Mouse (Mus musculus): ENCODE results near the gene Uxs1.
A peak's percentile ranks its signal among the peaks of the same experiment; 100 is the strongest.

Uxs1 gene

DNA sequence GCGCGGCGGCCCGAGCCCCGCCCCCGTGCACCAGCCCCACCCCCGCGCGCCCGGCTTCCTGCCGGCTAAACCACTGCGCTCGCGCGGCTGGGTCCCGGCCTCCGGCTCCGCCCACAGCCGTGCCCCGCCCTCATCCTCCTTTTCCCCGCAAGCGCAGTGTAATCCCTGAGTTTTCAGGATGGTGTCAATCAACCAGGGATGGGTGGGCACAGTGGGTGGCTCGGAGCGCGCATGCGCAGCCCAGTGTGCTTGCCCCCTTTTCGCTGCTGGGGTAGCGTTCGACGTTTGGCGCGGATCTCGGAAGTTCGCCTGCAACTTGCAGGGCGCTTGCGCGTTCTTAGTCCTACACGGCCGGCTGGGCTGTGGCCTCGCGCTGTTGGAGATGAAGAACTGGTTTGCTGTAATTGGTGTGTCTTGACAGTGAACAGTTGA, at the start of gene Uxs1:
Gene Uxs1 (minus strand): TSS at position 38 of the 432 bp plus-strand sequence.
- peak; percentile 96 to 99 for DNase-seq (ENCODE audit: low spot score in 2 of 2)

DNA sequence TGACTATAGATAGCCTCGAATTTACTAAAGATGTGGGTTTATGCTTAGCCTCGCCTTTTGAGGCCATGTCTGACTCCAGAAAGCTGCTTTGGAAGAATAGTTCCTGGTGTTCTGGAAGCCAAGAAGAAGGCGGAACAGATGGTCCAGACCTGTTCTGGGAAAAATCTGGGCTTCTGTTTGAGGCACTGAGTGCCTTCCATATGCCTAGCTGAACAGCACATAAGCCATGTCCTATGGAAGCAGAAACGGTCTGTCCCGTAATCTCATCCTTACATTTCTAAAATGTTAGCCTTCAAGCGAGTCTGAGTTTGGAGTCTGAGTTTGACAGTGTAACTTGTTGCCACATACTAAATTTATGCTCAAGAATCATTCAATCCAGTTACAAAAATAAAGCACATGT, 49.6 kb upstream of the Uxs1 start:
- DNase-seq (ENCODE audit: low spot score in 2 of 2): no peak

DNA sequence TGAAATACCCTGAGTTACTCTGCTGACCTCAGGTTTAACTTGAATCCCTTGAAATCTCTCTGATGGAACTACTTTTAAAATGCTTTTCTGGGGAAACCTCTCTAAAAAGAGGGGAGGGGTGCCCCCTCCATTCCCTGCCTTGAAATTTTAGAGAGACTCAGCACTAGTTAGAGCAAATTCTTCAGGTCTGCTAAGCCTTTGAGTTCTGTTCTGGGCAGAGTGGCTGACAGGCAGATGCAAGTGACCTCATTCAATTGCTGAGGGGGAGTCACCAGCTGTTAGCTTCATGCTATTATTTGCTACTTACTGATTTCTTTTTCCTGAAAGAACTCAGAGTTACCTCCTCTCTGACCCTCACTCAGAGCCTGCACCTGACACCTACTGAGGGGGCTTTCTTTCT, 43.5 kb upstream of the Uxs1 start:
- no peak for DNase-seq (ENCODE audit: low spot score in 2 of 2)

DNA sequence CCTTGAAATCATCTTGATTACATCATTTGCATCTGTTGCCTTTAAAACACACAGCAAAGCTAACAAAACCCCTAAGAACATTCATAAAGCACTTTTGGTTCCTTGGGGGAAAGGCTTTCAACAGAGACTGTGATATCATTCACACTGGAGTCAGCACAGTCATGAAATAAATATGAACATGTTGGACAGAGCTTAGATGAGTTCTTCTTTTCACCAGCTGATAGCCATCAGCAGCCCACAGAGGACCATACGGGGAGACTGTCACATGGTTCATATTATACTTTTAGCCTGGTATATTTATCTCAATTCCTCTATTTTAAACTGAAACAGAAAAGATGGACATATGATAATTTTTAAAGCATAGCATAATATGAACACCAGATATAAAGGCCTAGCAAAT, 40.9 kb upstream of the Uxs1 start:
- no peak for DNase-seq (ENCODE audit: low spot score in 2 of 2)

DNA sequence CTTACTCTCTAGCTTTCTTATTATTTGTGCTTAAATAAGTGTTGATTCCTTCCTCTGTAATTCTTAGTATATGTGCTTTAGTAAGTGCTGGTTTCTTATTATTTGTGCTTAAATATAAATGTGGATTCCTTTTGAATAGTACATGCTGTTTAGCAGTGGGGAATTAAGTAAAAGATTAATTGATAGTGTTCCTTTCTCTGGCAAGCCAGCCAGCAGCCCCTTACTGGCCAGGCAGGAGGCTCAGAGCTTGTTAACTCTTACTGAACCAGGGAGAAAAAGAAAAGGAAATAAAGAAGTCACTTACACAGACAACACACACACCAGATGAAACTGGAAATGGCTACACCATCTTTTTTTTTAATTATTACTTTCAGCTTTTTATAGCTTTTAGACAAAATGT, 37.2 kb upstream of the Uxs1 start:
- DNase-seq (ENCODE audit: low spot score in 2 of 2): no peak

DNA sequence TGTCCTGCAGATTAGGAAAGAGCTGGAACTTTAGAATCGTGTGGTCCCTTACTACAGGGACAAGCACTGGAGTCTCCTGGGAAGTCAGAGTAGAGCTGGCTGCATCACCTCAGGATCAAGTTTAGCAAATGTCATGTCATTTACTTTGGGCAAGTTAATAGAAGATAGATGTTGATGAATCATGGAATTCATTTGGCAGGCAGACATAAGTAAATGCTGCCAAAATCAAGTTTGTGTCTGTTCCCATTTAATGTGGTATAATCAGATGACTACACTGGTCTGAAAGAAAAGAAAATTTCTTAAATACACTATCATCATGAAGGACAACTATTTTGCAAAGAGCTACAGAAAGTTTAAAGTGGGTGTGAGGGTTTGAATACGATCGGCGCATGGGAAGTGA, 35.0 kb upstream of the Uxs1 start:
- no peak for DNase-seq (ENCODE audit: low spot score in 2 of 2)

DNA sequence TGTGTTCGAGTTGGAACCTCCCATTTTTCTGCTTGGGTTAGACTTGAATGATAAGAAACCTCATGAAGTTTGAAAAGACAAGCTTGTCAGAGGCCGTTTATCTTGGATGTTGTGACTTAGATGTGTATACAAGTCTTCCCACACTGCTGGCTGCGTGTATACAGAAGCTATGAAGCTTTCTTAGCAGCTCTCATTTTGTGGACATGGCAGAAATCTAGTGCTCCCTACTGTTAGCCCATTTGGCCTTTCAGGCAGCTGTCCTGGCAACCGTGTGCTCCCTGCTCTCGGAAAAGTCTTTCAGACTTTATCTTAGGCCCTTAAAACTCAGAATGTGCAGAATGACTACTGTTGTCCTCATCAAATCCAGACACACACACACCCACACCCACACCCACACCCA, 31.4 kb upstream of the Uxs1 start:
- DNase-seq (ENCODE audit: low spot score in 2 of 2): no peak

DNA sequence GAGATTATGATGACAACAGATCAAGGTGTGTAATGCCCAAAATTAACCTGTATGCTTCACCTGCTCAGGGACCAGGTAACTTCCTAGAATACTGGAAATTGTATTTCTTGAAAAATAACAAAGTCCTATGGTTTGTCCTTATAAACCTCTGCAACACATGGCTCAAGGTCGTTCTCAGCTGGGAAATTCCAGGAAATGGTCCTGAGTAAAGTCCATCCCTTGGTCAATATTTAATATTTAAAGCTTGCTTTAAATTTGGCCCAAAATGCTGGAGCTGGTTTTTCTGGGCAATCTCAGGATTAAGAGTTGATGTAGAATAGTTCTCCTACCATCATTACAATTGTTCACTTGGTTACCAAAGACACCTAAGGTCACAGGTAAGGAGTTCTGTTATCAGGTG, 30.1 kb upstream of the Uxs1 start:
- no peak for DNase-seq (ENCODE audit: low spot score in 2 of 2)

DNA sequence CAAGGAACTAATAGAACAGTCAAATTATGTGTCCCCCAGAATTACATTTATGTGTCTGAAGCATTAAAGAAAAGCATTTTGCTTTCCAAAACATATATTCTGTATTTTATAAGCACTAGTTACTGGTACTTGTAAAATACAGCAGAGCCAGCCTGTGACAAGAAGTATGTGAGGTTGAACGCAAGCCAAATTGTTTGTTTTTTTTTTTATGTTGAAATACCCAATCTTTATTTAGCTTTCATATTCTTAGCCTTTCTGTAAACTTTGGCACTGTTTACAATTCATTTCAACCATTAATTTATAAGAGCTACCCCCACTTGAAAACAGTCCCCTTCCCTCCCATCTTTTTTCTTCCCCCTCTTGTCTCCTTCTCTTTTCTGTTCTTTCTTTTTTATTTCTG, 28.0 kb upstream of the Uxs1 start:
- DNase-seq (ENCODE audit: low spot score in 2 of 2): no peak

DNA sequence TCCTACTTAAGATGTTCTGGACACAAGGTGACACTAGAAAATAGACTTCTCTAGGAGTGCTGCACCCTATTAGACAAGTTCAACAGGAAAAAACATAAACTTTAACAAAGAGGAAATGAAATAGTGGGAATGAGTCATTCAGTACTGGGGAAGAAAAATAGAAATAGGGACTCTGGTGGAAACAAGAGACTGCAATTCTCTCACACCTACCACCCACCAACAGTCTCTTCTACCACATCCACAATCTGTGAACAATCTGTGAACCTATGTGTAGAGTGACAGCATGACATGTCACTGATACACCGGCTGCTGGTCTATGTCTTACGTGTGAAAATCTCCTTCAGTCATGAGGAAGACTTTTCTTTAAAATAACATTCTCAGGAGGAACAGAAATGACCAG, 15.8 kb upstream of the Uxs1 start:
- DNase-seq (ENCODE audit: low spot score in 2 of 2): no peak

DNA sequence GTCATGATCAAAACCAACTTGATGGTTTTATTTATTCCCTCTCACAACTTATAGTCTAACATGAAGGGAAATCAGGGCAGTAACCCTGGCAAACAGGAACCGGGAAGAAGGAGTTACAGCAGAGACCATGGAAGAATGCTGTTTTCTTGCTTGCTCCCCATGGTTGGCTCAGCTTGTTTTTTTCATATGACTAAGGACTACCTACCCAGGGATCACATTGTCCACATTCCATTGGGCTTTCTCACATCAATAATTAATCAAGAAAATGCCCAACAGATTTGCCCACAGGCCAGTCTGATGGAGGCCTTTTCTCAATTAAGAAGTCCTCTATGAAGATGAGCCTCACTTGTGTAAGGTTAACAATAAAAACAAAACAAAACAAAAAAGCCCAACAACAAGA, 9.6 kb upstream of the Uxs1 start:
- DNase-seq (ENCODE audit: low spot score in 2 of 2): no peak

DNA sequence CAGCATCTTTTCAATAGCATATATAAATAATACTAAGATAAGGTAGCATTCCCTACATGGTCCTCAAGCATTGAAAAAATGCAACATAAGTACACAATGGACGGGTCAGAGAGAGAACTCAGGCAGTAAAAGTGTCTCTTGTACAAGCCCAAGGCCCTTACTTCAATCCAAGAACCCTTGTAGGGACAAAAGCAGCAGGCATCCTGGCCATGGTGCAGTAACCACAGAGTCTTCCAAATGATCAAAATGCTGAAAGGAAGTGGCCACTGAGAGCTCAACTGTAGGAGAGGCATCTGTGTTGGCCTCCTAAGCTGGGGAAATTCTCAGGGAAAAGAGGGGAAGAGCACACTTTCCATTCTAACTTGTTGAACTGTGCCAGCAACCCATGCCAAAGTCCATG, 2.5 kb upstream of the Uxs1 start:
- DNase-seq (ENCODE audit: low spot score in 2 of 2): no peak

DNA sequence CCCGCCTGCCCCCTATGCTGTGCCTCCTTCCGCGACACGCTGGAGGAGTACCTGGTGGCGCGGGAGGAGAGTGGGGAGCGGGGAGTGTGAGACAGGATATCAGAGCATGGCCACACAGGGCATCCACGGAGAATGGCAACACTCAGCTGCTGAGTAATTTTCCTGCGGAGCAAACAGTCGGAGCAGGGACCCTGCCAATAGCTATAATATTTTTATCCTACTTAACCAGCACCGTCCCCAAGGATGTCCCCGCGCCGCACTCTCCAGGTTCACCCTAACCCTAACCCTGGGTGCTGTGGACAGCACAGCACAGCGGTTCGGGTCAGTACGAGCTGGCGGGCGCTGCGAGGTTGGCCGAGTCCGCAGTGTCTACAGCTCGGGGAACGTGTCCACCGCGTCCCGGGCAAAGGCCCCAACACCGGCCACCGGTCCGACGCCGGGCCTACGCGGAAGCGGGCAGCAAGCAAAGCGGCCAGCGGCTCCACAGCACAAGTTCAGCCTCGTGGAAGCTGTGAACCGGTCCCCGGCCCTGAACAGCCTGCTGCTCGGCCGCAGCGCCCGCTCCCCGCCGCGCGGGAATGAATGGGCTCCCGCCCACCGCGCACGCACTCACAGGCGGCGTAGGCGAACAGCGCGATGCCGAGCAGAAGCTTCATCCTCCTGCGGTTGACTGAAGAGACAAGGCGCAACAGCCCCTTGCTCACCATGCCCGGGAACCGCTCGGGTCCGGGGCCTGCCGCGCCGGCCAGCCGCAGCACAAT, 418 bp downstream of the Uxs1 start:
- DNase-seq (ENCODE audit: low spot score in 2 of 2): peak in 1 of 2 experiments; percentile 59

DNA sequence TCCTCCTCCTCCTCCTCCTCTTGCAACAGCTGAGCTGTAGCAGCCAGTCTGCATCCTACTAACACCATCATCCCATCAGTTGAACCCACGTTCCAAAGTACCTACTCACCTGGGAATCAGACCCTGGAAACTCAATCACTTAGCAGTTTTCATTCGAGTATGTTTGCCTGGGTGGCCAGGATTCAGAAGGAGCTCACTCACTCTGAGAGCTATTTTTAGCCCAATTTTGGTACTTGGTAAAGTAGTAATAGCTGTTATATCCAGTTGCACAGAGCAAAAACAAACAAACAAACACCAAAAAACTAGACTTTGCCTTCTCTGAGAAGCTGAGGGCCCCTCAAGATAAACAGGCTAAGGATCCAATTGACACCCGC, 985 bp downstream of the Uxs1 start:
- no peak for DNase-seq (ENCODE audit: low spot score in 2 of 2)

DNA sequence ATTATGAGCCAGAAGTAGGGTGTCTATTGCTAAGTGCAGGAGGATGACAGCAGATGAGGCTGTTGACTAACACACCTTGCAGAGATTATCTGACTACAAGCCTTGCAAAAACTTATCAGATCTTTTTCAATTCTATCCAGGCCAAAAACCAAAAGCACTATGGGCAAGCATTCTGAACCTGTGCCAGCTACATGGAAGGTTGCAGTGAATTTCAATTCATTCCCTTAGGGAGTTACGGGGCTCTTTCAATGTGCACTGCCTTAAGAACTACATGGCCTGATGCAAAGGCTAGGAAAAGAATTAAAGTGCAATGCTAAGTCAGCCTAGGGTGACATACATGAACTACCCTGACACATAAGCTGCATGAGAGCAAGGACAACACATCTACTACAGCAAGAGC, 4.2 kb downstream of the Uxs1 start:
- DNase-seq (ENCODE audit: low spot score in 2 of 2): no peak

DNA sequence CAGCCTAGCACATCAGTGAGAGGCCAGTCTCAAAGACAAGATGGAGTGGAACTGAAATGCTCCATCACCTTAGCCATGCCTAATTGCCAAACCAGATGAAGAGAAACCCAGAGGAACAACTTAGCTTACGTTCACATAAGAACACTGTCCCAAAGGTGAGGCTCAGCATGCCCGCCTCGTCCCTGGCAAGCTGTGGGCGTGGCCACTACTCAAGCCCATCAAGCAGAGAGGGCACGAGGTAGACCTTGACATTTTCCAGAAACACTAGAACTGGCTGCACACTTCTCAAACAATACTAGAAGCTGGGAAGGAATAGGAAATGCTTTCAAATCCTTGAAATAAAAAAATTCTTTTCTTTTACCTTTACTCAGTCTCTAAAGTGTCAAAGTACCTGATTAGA, 5.0 kb downstream of the Uxs1 start:
- DNase-seq (ENCODE audit: low spot score in 2 of 2): no peak

DNA sequence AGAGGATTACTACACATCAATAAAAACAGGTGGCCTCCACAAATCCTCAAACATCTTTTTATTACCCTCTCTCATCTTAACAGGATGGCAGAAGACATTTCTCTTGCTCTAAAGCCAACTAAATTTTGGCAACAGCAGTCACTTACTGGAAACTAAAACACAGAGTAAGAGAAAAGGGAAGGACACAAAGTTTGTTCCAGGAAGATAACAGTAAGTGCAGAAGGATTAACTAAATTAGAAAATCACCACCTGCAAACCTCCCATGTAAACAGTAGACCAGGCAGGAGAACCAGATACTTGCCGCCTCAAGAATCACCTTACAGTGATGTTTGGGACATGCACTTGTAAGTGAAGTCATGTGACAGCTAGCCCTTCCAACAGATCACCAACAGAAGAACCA, 5.8 kb downstream of the Uxs1 start:
- no peak for DNase-seq (ENCODE audit: low spot score in 2 of 2)

DNA sequence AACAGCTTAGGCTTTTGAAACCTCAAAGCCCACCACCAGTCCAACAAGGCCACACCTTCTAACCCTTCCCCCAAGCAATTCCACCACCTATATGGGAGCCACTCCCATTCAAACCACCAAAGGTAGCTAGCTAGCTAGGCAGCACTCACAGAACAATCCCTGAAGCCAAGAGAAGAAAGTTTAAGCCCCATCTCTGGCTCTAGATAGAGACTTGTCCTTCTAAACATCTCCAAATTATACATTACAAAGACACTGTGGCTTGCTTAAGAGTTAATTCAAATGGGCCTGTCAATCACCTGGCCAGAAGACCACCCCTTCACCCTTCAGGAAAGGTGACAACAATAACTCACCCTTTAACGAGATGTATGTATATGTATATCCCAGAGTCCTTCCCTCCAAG, 7.0 kb downstream of the Uxs1 start:
- DNase-seq (ENCODE audit: low spot score in 2 of 2): no peak

DNA sequence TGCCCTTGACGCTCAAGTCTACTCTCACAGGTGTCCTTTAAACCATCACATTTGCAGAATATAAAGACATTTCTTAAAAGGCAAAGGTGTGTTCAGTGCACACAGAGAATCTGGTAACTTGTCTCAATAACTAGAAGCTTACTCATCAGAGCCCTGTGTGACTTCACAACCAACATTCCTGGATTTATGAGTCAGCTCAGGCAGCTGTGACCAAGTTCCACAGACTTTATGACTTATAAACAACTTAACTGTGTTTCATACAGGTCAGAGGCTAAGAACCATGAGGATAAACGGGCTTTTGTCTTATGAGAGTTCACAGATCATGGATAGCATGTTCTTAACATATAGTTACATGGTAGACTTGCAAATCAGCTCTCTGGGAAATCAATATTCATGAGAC, 8.5 kb downstream of the Uxs1 start:
- no peak for DNase-seq (ENCODE audit: low spot score in 2 of 2)

DNA sequence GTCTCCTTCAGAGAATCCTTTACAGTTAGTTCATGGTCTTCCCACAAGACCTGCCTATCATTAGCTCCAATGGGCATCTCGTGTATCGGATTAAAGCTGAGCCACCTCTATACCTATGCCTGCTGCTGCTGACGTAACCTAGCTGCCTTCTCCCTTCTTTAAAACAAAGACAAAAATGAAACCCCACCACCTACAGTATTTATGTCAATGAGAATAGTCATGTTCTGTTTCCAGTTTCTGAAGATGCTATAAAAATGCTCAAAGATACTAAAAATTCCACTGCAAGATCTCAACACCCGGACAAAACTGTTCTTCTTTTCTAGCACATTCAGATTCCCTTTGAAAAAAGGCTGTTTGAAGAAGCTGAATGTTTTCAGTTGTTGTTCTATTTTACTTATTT, 9.2 kb downstream of the Uxs1 start:
- DNase-seq (ENCODE audit: low spot score in 2 of 2): no peak

DNA sequence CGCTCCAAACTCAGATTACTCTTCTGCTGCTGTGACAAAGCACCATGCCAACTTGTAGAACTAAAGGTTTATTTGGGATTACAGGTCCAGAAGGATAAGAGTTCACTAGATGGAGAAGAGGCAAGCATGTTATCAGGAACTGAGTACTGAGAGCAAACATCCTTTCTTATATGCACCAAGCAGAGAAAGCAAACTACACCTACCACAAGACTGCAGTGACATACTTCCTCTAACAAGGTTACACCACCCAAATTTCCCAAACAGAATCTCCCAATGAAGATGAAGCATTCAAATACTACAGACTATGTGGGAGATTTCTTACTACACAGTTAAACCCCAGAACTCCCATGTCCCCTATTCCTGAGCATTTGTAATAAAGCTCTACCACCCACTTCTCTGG, 15.8 kb downstream of the Uxs1 start:
- no peak for DNase-seq (ENCODE audit: low spot score in 2 of 2)

DNA sequence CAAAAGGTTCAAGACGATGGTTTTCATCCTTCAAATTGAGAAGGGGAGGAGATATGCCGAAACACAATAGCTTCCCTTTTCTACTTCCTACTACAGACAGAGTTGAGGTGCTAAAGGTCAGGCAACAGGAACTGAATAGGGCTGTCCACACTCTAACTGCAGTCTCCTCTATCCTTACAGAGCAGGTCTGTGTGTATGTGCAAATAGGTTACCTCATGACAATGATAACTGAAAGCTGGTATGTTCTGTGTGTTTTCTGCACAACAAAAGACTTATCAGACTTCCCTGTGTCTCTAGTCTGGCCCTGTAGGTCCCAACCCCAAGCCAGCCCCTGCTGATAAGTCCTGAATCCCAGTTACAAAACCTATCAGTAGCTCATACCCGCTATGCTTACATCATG, 16.5 kb downstream of the Uxs1 start:
- no peak for DNase-seq (ENCODE audit: low spot score in 2 of 2)

DNA sequence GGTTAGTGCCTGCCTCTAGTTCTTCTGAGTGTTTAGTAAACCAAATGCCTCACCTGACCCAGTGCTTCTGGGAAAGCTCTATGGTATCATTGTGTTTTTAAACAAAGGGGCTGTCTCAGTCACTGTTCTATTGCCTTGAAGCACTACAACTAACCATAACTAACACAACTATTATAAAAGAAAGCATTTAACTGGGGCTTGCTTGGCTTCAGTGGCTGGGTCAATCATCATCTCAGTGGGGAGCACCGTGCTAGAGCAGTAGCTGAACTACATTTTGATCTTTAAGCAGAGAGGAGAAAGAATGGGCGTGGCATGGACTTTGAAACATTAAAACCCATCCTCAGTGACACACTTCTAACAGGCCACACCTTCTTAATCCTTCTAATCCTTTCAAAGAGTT, 18.2 kb downstream of the Uxs1 start:
- DNase-seq (ENCODE audit: low spot score in 2 of 2): no peak

DNA sequence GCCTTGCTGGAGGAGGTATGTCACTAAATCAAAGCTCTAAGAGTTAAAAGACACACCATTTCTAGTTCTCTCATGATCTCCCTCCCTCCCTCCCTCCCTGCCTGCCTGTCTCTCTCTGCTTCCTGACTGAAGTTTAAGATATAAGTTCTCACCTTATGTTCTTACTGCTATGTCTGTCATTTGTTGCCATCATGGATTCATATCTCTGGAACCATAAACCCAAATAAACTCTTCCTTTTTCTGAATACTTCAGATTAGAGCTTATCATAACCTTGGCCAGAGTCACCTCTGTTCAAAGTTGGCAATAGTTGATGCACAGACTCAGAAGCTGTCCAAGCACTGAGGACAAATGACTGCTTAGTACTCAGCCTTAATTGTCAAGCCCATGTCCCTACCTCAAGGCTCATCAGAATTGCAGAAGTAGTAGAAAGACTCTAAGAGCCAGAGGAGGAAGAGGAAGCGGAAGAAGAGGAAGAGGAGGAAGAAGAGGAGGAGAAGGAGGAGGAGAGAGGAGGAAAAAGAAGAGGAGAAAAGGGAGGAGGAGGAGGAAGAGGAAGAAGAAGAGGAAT, 23.6 kb downstream of the Uxs1 start:
- no peak for DNase-seq (ENCODE audit: low spot score in 2 of 2)
